Mouse (Mus musculus) heart, embryonic 10.5 days (tissue): ENCODE measurements at regions not wholly inside any gene's neighbourhood (a gene's known extent, or its start where the extent isn't known, plus 50 kb on each side); places are given as distances from the start of the nearest gene placed in this dataset.
A peak's percentile ranks its signal among the peaks of the same experiment; 100 is the strongest.

ENCODE experiments used
- DNase-seq: peaks from one replicate; pipeline ENCODE4 v3.0.0-alpha.2; 2017; ENCODE audit warnings: low spot score
- H3K27ac ChIP-seq: fragments of 300-500 bp; sonication (generic); 2 replicates; pipeline ENCODE4 v1.5.1; 2016; ENCODE audit warnings: mild to moderate bottlenecking
- H3K27me3 ChIP-seq: fragments of 300-500 bp; sonication (generic); 2 replicates; pipeline ENCODE4 v1.6.1; 2016; ENCODE audit warnings: mild to moderate bottlenecking; ENCODE audit not compliant: poor library complexity, insufficient read depth, severe bottlenecking
- H3K36me3 ChIP-seq: fragments of 300-500 bp; sonication (generic); 2 replicates; pipeline ENCODE4 v1.6.1; 2016; ENCODE audit warnings: mild to moderate bottlenecking, moderate library complexity
- H3K4me1 ChIP-seq: fragments of 300-500 bp; sonication (generic); 2 replicates; pipeline ENCODE4 v1.6.1; 2016; ENCODE audit warnings: mild to moderate bottlenecking
- H3K4me3 ChIP-seq: fragments of 300-500 bp; sonication (generic); 2 replicates; pipeline ENCODE4 v1.5.1; 2016; ENCODE audit warnings: mild to moderate bottlenecking, moderate library complexity
- H3K9me3 ChIP-seq: fragments of 300-500 bp; sonication (generic); 2 replicates; pipeline ENCODE4 v1.6.1; 2016; ENCODE audit warnings: mild to moderate bottlenecking, moderate library complexity
- WGBS: fragments of 180-500 bp; shearing (Covaris S2); methylation state at CpG from one replicate; pipeline ENCODE4 v1.1.7; 2016; 5-methylcytosine and 5-hydroxymethylcytosine counted together

- Histone ChIP-seq H3K27ac (peak overlapping the region; percentile 65), H3K4me3 (0 out of 2 replicates have a peak overlapping the region, but pooled peaks have one; percentile 31), H3K9me3 (no peaks in the 10 kb centered on the region), H3K27me3 (no peaks in the 10 kb centered on the region), H3K4me1 (peaks cover 28% of the 10 kb centered on the region), H3K36me3 (no peaks in the 10 kb centered on the region)
- WGBS, result 64% methylated on average over 6 of the region's 6 CpGs
- DNase-seq, result peak; percentile 64
Observed at GRCm38 (mm10) chr7:90030486-90031250, 49.9 kb upstream of the Eed start.

GRCm38 (mm10) chr7:90033086-90033485 is 52.3 kb upstream of the Eed start:
- 98% methylated on average over 2 of the region's 2 CpGs for WGBS
- H3K4me3 ChIP-seq, result no peak overlapping the region
- no peak overlapping the region for H3K27ac ChIP-seq
- no peaks in the 10 kb centered on the region for H3K36me3 ChIP-seq
- peaks cover 25% of the 10 kb centered on the region for H3K4me1 ChIP-seq
- no peaks in the 10 kb centered on the region for H3K9me3 ChIP-seq
- no peaks in the 10 kb centered on the region for H3K27me3 ChIP-seq
- no peak for DNase-seq

- Histone ChIP-seq H3K9me3 (no peaks in the 10 kb centered on the region), H3K4me1 (peaks cover 23% of the 10 kb centered on the region), H3K4me3 (no peak overlapping the region), H3K36me3 (no peaks in the 10 kb centered on the region), H3K27ac (no peak overlapping the region), H3K27me3 (no peaks in the 10 kb centered on the region)
- 82% methylated on average over 9 of the region's 9 CpGs for WGBS
- DNase-seq, result peak; percentile 60
Observed at GRCm38 (mm10) chr7:90033640-90034312, 53.0 kb upstream of the Eed start.

DNA sequence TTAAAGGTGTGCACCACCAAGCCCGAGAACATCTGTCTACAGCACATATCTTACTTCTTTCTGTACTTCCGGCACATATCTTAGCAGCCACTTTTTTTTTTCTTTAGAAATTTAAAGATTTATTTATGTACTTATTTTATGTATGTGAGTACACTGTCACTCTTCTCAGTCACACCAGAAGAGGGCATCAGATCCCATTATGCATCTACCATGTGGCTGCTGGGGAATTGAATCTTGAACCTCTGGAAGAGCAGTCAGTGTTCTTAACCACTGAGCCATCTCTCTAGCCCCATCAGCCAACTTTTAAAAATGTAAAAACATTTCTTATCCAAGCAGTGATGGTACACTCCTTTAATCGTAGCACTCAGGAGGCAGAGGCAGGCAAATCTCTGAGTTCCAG is 53.7 kb upstream of the Eed start:
- no peak overlapping the region for H3K4me3 ChIP-seq
- H3K27ac ChIP-seq, result no peak overlapping the region
- DNase-seq, result peak; percentile 33
- no peaks in the 10 kb centered on the region for H3K9me3 ChIP-seq
- WGBS, result 91% methylated on average over 3 of the region's 3 CpGs
- H3K4me1 ChIP-seq, result peaks cover 16% of the 10 kb centered on the region
- H3K27me3 ChIP-seq, result no peaks in the 10 kb centered on the region
- no peaks in the 10 kb centered on the region for H3K36me3 ChIP-seq

- no peaks in the 10 kb centered on the region for H3K27me3 ChIP-seq
- no peaks in the 10 kb centered on the region for H3K36me3 ChIP-seq
- peak; percentile 64 for DNase-seq
- H3K27ac ChIP-seq, result no peak overlapping the region
- peaks cover 7% of the 10 kb centered on the region for H3K4me1 ChIP-seq
- WGBS, result 71% methylated on average over 7 of the region's 7 CpGs
- no peaks in the 10 kb centered on the region for H3K9me3 ChIP-seq
- no peak overlapping the region for H3K4me3 ChIP-seq
Observed at GRCm38 (mm10) chr7:90035396-90035795, 54.6 kb upstream of the Eed start.

- no peak for DNase-seq
- Histone ChIP-seq H3K36me3 (no peaks in the 10 kb centered on the region), H3K9me3 (no peaks in the 10 kb centered on the region), H3K27ac (no peak overlapping the region), H3K4me1 (peaks cover 20% of the 10 kb centered on the region), H3K27me3 (no peaks in the 10 kb centered on the region), H3K4me3 (no peak overlapping the region)
- WGBS, result 89% methylated on average over 4 of the region's 4 CpGs
Observed at GRCm38 (mm10) chr7:90037736-90038135, 57.0 kb upstream of the Eed start.

DNA sequence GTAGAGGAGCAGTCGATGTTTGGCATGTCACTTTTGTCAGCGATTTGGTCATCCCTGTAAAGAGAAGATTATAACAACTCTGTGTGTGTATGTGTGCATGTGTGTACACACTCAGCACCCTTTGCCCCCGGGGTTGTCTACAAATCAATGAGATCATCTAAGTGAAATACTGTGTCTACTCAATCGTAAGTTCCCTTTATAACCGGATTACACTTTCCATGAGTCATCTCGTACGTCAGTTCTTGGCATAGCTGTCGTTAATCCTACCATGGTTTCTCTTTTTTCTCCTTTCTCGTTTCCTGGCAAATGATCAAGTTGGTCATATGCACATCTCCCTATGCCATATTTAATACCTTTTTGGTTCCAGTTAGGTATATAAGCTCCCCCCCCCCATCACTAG is 58.7 kb upstream of the Eed start:
- DNase-seq, result no peak
- WGBS, result 84% methylated on average over 9 of the region's 9 CpGs

GRCm38 (mm10) chr7:90040581-90041340 is 60.0 kb upstream of the Eed start:
- WGBS, result 50% methylated on average over 11 of the region's 11 CpGs
- no peak for DNase-seq
- H3K27me3 ChIP-seq, result no peaks in the 10 kb centered on the region
- peak overlapping the region; percentile 75; the same call in 1 of the 2 replicates for H3K27ac ChIP-seq
- no peak overlapping the region for H3K4me3 ChIP-seq
- H3K9me3 ChIP-seq, result no peaks in the 10 kb centered on the region
- no peaks in the 10 kb centered on the region for H3K36me3 ChIP-seq
- peaks cover 20% of the 10 kb centered on the region for H3K4me1 ChIP-seq

More for the DNA sequence above, 58.7 kb upstream of the Eed start:
- H3K4me3 ChIP-seq, result no peak overlapping the region
- H3K4me1 ChIP-seq, result peaks cover 20% of the 10 kb centered on the region
- H3K36me3 ChIP-seq, result no peaks in the 10 kb centered on the region
- no peaks in the 10 kb centered on the region for H3K27me3 ChIP-seq
- H3K27ac ChIP-seq, result no peak overlapping the region
- H3K9me3 ChIP-seq, result no peaks in the 10 kb centered on the region

- WGBS, result 59% methylated on average over 5 of the region's 5 CpGs
- Histone ChIP-seq H3K27me3 (no peaks in the 10 kb centered on the region), H3K27ac (peak overlapping the region; percentile 75), H3K4me3 (no peak overlapping the region), H3K9me3 (no peaks in the 10 kb centered on the region), H3K4me1 (peaks cover 19% of the 10 kb centered on the region), H3K36me3 (no peaks in the 10 kb centered on the region)
- DNase-seq, result no peak
Observed at GRCm38 (mm10) chr7:90041565-90042024, 60.8 kb upstream of the Eed start.

- Histone ChIP-seq H3K9me3 (no peaks in the 10 kb centered on the region), H3K36me3 (no peaks in the 10 kb centered on the region), H3K27ac (peak overlapping the region; percentile 75), H3K4me3 (no peak overlapping the region), H3K4me1 (peaks cover 18% of the 10 kb centered on the region), H3K27me3 (no peaks in the 10 kb centered on the region)
- WGBS, result 79% methylated on average over 7 of the region's 7 CpGs
- DNase-seq, result no peak
Observed at GRCm38 (mm10) chr7:90042364-90042763, 61.6 kb upstream of the Eed start.

- H3K9me3 ChIP-seq, result no peaks in the 10 kb centered on the region
- H3K27ac ChIP-seq, result no peak overlapping the region
- no peaks in the 10 kb centered on the region for H3K36me3 ChIP-seq
- H3K4me3 ChIP-seq, result no peak overlapping the region
- H3K27me3 ChIP-seq, result no peaks in the 10 kb centered on the region
- WGBS, result 81% methylated on average over 8 of the region's 8 CpGs
- H3K4me1 ChIP-seq, result peaks cover 18% of the 10 kb centered on the region
- no peak for DNase-seq
Observed at GRCm38 (mm10) chr7:90043526-90043925, 62.7 kb upstream of the Eed start.

DNA sequence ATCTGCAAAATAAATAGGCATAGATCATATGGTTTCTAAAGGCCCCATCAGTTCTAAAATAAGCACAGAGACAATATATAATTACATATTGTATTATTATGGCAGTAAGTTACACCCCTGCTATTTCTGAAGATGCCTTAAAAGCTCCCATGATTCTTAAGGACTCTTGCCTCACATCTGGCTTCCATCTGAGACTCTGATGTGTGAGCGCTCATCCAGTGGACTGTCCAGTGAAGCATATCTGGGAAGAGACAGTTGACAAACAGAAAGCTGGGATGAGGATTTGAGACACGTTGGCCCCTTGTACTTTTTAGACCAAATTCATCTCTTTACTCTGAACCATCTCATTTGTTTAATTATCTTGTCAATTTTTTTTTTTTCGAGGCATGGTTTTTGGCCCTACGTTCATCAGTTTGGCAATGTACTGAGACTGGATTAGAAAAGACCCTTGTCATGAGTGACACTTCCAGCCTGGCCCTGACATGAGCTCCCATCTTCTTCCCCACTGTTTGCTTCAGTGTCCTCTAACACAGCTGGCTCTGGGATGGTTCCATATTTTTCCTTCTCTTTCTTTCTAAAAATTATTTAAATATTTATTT is 63.4 kb upstream of the Eed start:
- peaks cover 18% of the 10 kb centered on the region for H3K4me1 ChIP-seq
- H3K9me3 ChIP-seq, result no peaks in the 10 kb centered on the region
- no peak overlapping the region for H3K4me3 ChIP-seq
- no peaks in the 10 kb centered on the region for H3K36me3 ChIP-seq
- no peak overlapping the region for H3K27ac ChIP-seq
- DNase-seq, result no peak
- H3K27me3 ChIP-seq, result no peaks in the 10 kb centered on the region
- 90% methylated on average over 4 of the region's 4 CpGs for WGBS
